Mouse (Mus musculus) thymus, adult 18-20 months (tissue): ENCODE data around the gene Ddx19a.
"Not testable (repeated sequence)": the region's sequence is repeated elsewhere in the genome, so short reads cannot be mapped to it uniquely, and the experiment has no call there.

Experiments used
- DNase-seq, 2 experiments: peaks; one replicate each; pipeline ENCODE4 v3.0.0; 2022; ENCODE audit warnings: mixed read lengths in 2 of 2

The Ddx19a gene

GRCm38 (mm10) chr8:110997547-110998531 is at the start of gene Ddx19a:
TSS of gene Ddx19a (minus strand) at chr8:110997800.
- peak; percentile 73 to 80 for DNase-seq

DNA sequence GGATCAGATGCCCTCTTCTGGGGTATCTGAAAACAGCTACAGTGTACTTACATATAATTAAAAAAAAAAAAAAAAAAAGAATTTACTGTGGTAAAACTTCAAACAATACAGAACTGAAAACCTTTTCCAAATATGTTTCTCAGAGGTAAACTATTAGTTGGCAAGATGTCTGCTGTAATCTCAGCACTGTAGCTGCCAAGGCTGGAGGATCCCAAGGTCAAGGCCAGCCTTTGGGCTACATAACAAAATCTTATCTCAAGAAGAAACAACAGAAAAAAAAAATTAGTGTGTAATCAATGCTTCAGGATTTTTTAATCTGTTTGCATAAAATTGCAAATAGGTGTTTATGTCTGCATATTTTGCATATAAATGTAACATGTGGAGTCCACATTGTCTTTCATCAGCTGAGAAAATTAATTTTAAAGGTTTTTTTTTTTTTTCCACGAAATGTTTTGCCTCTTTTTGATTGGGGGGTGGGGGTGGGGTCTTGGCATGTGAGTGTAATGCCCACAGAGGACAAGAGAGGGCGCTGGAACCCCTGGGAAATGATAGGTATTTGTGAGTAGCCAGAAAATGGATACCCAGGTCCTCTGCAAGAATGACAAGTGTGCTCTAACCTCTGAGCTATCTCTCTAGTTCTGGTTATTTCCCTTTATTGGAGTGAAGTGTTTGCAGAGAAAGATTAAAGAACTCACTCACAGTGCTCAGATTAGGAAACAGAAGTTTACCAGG is 46.6 kb upstream of the Ddx19a start:
- DNase-seq = no peak

DNA sequence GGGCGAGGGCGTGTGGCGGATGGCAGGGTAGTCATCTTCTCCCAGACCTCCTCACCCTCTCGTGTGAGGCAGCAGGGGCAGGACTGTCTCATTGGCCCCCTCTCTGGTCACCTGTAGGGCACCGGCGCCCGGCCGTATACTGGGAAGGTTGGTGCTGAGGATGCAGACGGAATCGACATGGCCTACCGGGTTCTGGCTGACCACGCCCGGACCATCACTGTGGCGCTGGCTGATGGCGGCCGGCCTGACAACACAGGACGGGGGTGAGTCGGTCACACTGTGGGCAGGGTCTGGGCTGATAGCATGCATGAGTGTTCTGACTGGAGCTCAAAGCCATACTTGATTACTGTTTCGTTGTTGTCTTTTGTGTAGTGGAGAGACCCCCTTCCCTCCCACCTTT is 44.9 kb upstream of the Ddx19a start:
- DNase-seq = no peak

DNA sequence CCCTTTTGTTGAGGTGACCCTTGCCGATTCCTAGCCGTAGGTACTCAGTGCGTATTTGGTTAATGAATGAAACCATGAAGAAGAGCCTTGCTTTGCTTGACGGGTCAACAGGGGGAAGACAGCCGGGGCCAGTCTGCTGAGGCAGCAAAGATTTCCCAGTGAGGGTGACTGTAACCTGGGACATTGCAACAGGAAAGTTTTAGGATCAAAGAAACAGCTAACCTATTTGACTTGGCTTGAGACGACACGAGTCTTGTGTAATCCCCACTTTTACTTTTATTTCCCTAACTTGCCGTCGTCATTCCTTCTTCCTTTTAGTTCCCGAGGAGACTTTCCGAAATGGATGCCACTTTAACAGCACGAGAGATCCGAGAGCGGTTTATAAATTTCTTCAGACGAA is 39.0 kb upstream of the Ddx19a start:
- no peak for DNase-seq

GRCm38 (mm10) chr8:111034276-111034675 is 36.7 kb upstream of the Ddx19a start:
- no peak for DNase-seq

- peak; percentile 90 to 98 for DNase-seq
These were observed 36.0 kb upstream of the Ddx19a start for GRCm38 (mm10) chr8:111033482-111034215.

DNA sequence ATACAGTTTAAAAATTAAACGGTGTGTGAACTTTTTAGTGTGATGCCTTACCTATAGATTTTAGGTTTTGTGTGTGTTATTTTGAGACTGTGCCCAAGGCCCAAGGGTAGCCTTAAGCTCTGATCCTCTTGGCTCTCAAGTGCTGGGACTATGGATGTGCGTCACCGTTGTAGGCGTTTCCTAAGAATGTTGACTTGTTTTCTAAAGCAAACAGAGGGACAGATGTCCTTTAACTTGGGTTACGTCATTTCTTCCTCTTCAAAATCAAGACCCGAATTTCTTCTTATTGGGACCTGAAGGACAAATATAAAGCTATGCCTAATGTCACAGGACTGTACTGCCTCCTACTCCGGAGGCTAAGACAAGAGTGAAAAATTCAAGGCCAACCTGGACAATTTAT is 35.3 kb upstream of the Ddx19a start, which contains the start of gene Aars:
TSS of gene Aars (plus strand) at position 229 of the 400 bp plus-strand sequence.
- no peak for DNase-seq

- DNase-seq = no peak
These were observed 34.0 kb upstream of the Ddx19a start, which contains the start of gene Ddx19b for GRCm38 (mm10) chr8:111031572-111031971. TSS of gene Ddx19b (minus strand) at chr8:111031751.

DNA sequence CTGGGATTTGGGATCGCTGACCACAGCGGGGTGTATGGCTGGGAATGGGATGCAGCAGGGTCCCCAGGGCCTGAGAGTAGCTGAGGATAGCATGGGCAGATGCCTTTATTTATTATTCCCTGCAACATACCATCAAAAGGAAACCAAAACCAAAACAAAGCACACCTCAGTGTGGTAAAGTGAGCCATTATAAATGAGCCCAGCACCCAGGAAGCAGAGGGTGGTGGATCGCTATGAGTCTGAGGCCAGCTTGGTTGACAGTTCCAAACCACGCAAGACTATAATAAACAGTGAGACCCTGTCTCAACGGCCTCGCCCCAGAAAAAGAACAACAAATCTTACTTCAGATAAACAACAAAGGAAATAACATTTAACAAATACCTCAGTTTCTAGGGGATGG is 32.4 kb upstream of the Ddx19a start:
- DNase-seq = no peak

DNA sequence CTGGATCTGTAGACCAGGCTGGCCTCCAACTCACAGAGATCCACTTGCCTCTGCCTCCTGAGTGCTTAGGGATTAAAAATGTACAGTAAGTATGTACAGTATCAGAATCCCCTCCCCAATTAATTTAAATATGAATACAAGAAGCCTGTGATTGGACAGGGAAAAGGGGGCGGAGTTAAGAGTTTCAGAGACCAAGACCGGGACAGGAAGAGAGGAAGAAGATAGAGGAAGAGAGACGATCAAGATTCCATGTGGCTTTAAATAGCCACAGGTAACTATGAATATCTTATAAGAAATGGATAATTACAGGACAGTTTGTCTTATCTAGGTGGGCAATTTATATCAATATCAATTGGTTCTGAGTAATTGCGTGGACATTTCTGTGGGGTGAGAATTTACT is 32.0 kb upstream of the Ddx19a start:
- no peak for DNase-seq

DNA sequence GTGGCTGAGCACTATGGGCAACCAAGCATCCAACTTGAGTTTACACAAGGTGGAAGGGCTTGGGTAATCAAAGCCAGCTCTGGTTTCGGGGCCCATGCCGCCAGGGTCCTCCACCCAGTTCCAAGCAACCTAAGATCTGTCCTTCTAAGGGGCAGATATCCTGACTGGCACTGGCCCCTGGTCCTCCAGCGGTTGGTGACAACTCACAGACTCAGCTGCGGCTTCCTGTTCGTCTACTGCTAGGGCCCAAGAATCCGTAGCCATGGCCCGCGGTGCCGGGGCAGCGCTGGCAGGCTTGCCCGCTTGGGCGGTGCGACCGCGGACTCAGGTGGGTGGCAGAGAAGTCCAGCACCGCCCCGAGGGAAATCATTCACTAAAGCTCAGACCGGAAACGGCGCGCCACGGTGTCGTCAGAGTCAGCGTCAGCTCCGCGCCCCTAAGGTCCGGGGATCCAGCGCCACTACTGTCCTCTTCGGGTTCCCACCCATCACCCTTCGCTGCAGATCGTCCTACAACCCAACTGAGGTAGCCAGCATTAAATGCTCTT is 29.9 kb upstream of the Ddx19a start:
- DNase-seq = peak; percentile 53 to 70

GRCm38 (mm10) chr8:111026609-111027008 is 29.0 kb upstream of the Ddx19a start:
- not testable (repeated sequence) for DNase-seq

- not testable (repeated sequence) for DNase-seq
These were observed 12.8 kb upstream of the Ddx19a start for GRCm38 (mm10) chr8:111010230-111010991.

GRCm38 (mm10) chr8:110996641-110997430 is 764 bp downstream of the Ddx19a start:
- DNase-seq = no peak

GRCm38 (mm10) chr8:110990017-110990416 is 7.6 kb downstream of the Ddx19a start:
- no peak for DNase-seq

- peak in 1 of 2 experiments; percentile 64 for DNase-seq
These were observed 9.5 kb downstream of the Ddx19a start for GRCm38 (mm10) chr8:110987805-110988744.

DNA sequence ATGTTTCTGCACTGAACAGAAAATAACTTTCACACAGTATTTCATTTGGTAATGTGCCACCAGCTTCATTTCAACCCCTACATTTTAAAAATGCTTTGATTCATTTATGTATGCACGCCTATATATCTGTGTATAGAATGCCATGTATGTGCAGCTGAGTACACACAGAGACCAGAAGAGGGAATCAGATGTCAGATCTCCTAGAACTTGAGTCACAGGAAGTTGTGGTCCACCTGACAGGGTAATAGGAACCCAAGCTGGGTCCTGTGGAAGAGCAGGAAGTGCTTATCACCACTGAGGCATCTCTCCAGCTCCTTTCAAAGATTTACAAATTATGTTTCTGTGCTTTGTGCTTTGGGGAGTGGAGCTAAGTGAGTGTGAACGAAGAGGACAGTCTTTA is 16.3 kb downstream of the Ddx19a start:
- no peak for DNase-seq

GRCm38 (mm10) chr8:110977987-110978386 is 19.6 kb downstream of the Ddx19a start:
- DNase-seq = not testable (repeated sequence)

DNA sequence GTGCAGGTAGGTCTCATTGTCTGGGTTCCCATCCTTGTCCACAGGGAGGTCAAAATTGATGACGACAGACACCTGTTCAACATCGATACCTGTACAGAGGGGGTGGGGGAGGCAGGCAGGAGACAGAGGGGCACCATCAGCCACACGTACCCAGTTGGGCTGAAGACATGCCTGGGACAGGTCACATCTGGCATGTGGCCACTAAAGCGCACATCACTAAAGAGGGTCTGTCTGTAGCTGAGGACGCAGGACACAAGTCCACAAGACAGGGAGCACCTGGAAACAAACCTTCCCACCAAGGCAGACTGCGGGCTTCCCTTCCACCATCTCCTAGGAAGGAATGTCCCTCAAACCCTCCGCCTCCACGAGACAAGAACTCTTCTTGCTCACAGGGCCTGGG is 21.1 kb downstream of the Ddx19a start:
- DNase-seq = not testable (repeated sequence)
